Mouse (Mus musculus): ENCODE measurements around the gene Entpd2. TPM values are rescaled to one million over a fixed set of nuclear protein-coding genes. Genes with fewer than 3 reads are reported as not detected.

Entpd2 gene
- total RNA-seq, 2 experiments from 2014 or later: 14.6 to 16.6 TPM

- peak within 1 kb of the TSS; percentile 76 for H3K27ac ChIP-seq
- DNase-seq (ENCODE audit: low spot score in 2 of 2): peak; percentile 41 to 65
- H3K4me3 ChIP-seq: peak within 1 kb of the TSS; percentile 78
- no peak for TF ChIP-seq CTCF (conservative IDR thresholded peaks at IDR 0.05)
Observed at GRCm38 (mm10) chr2:25365091-25365761, 30.4 kb upstream of the Entpd2 start, which contains the start of gene Uap1l1. Uap1l1 (minus strand) TSS chr2:25365682.

GRCm38 (mm10) chr2:25369996-25370395 is 25.7 kb upstream of the Entpd2 start:
- Histone ChIP-seq H3K27ac (no peak overlapping the region), H3K4me3 (no peak overlapping the region)
- TF ChIP-seq CTCF (conservative IDR thresholded peaks at IDR 0.05): no peak
- no peak for DNase-seq (ENCODE audit: low spot score in 2 of 2)

GRCm38 (mm10) chr2:25371764-25372643 is 23.7 kb upstream of the Entpd2 start, which contains the start of gene Sapcd2:
Sapcd2 (plus strand) TSS chr2:25372321.
- peak within 1 kb of the TSS; percentile 58 for H3K4me3 ChIP-seq
- peak within 1 kb of the TSS; percentile 76 for H3K27ac ChIP-seq
- peak; percentile 84 to 91 for DNase-seq (ENCODE audit: low spot score in 2 of 2)
- 0 out of 2 replicates have a peak, but pooled peaks have one; percentile 4 for TF ChIP-seq CTCF (conservative IDR thresholded peaks at IDR 0.05)

GRCm38 (mm10) chr2:25372644-25373391 is 22.9 kb upstream of the Entpd2 start:
- Histone ChIP-seq H3K4me3 (peak overlapping the region; percentile 58), H3K27ac (no peak overlapping the region)
- DNase-seq (ENCODE audit: low spot score in 2 of 2): no peak
- no peak for TF ChIP-seq CTCF (conservative IDR thresholded peaks at IDR 0.05)

GRCm38 (mm10) chr2:25373431-25373830 is 22.2 kb upstream of the Entpd2 start:
- H3K4me3 ChIP-seq: peak overlapping the region; percentile 58; the same call in 1 of the 2 replicates
- no peak overlapping the region for H3K27ac ChIP-seq
- DNase-seq (ENCODE audit: low spot score in 2 of 2): no peak
- TF ChIP-seq CTCF (conservative IDR thresholded peaks at IDR 0.05): no peak

GRCm38 (mm10) chr2:25376589-25376988 is 19.1 kb upstream of the Entpd2 start:
- peak; percentile 92 for TF ChIP-seq CTCF (conservative IDR thresholded peaks at IDR 0.05)
- Histone ChIP-seq H3K27ac (no peak overlapping the region), H3K4me3 (no peak overlapping the region)
- DNase-seq (ENCODE audit: low spot score in 2 of 2): peak; percentile 41 to 60

- H3K4me3 ChIP-seq: no peak overlapping the region
- no peak for TF ChIP-seq CTCF (conservative IDR thresholded peaks at IDR 0.05)
- no peak overlapping the region for H3K27ac ChIP-seq
- no peak for DNase-seq (ENCODE audit: low spot score in 2 of 2)
Observed at GRCm38 (mm10) chr2:25384492-25384891, 11.2 kb upstream of the Entpd2 start.

- DNase-seq (ENCODE audit: low spot score in 2 of 2): no peak
- TF ChIP-seq CTCF (conservative IDR thresholded peaks at IDR 0.05): no peak
- no peak overlapping the region for H3K4me3 ChIP-seq
- H3K27ac ChIP-seq: no peak overlapping the region
Observed at GRCm38 (mm10) chr2:25391266-25391665, 4.4 kb upstream of the Entpd2 start.

- peak overlapping the region; percentile 77 for H3K27ac ChIP-seq
- no peak overlapping the region for H3K4me3 ChIP-seq
- DNase-seq (ENCODE audit: low spot score in 2 of 2): peak; percentile 52 to 54
- no peak for TF ChIP-seq CTCF (conservative IDR thresholded peaks at IDR 0.05)
Observed at GRCm38 (mm10) chr2:25394281-25395221, 1.1 kb upstream of the Entpd2 start.

GRCm38 (mm10) chr2:25396597-25396983 is 916 bp downstream of the Entpd2 start:
- peak overlapping the region; percentile 56 for H3K4me3 ChIP-seq
- peak in 1 of 2 experiments; percentile 60 for DNase-seq (ENCODE audit: low spot score in 2 of 2)
- no peak for TF ChIP-seq CTCF (conservative IDR thresholded peaks at IDR 0.05)
- H3K27ac ChIP-seq: peak overlapping the region; percentile 77

- TF ChIP-seq CTCF (conservative IDR thresholded peaks at IDR 0.05): no peak
- peak overlapping the region; percentile 56; the same call in 1 of the 2 replicates for H3K4me3 ChIP-seq
- DNase-seq (ENCODE audit: low spot score in 2 of 2): no peak
- peak overlapping the region; percentile 77 for H3K27ac ChIP-seq
Observed at GRCm38 (mm10) chr2:25397010-25397409, 1.3 kb downstream of the Entpd2 start.

Measured in layer of hippocampus, adult 2 months (tissue).